Mouse (Mus musculus) retina, postnatal 7 days (tissue): ENCODE measurements around the gene Hoga1.

Experiments used
- DNase-seq: peaks from one replicate; pipeline ENCODE4 v3.0.0-alpha.2; 2012; ENCODE audit warnings: low read depth, low spot score

Hoga1 gene

DNA sequence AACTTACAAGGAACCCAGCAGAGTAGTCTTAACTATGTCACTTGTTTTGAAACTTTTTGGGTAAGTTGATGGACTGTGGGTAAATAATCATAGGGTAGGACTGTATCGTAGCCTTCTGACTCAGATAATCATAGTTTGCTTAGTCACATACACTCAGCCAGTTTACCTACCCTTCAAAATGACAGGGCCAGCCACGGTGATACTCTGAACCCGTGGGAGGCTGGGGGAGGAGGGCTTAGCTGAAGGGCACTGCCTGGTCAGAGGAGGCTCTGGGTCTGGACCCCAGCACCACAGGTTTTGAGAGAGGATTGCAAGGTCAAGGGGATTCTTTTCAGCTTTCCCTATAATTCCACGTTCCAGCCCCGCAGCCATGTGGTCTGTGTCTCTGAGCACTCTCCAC lies 73.2 kb downstream of the Hoga1 start:
- DNase-seq: no peak

DNA sequence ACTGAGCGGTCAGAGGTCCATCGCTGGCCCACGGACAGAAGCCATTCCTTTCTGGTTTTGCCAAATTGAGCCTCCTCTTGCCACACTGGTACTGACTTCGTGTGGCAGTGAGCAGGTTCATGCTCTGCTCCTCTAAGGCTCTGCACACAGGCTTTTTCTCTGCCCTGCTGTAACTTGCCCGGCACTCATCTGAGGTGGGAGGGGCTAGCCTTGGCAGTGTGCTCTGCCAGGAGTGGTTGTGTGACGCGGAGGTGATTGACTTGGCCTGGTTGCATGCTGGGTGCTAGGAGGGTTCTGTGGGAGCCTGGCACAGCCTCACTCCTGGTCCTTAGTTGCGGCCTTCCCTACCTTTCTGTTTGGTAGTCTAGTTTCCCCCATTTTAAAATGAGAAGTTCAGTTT lies 75.0 kb downstream of the Hoga1 start:
- no peak for DNase-seq
